Mouse (Mus musculus): ENCODE measurements at regions not wholly inside any gene's neighbourhood (a gene's known extent, or its start where the extent isn't known, plus 50 kb on each side); places are given as distances from the start of the nearest gene placed in this dataset.

- Histone ChIP-seq H3K36me3 (replicated peaks; ENCODE audit: control insufficient read depth, insufficient read depth, low read length) (no peaks in the 10 kb centered on the region), H3K4me2 (ENCODE audit: low read depth, low read length) (no peak overlapping the region), H3K27ac (ENCODE audit: low read depth) (no peak overlapping the region), H3K4me1 (ENCODE audit: control insufficient read depth, insufficient read depth) (peaks cover 9% of the 10 kb centered on the region; the same call in 1 of the 2 replicates), H3K9ac (replicated peaks; ENCODE audit: low read depth, low read length) (no peak overlapping the region), H3K27me3 (ENCODE audit: control insufficient read depth, insufficient read depth, low read length) (no peaks in the 10 kb centered on the region), H3K4me3 (ENCODE audit: low read depth, low read length) (no peak overlapping the region), H3K9me3 (replicated peaks; ENCODE audit: control insufficient read depth, low read length) (no peaks in the 10 kb centered on the region)
- TF ChIP-seq CTCF (IDR thresholded peaks at IDR 0.05; ENCODE audit: low read depth), result no peak
- TF ChIP-seq EP300 (IDR thresholded peaks at IDR 0.05; ENCODE audit: low read depth), result no peak
- ATAC-seq (ENCODE audit: insufficient read depth, low read depth), result no peak
- no peak for DNase-seq (ENCODE audit: low spot score)
- 54% methylated on average over 5 of the region's 5 CpGs for WGBS
Measured at GRCm38 (mm10) chr2:50816364-50816763, 332.5 kb downstream of the Rnd3 start.

GRCm38 (mm10) chr2:50815541-50815940 is 333.4 kb downstream of the Rnd3 start:
- Histone ChIP-seq H3K27ac (ENCODE audit: low read depth) (no peak overlapping the region), H3K4me1 (ENCODE audit: control insufficient read depth, insufficient read depth) (peaks cover 9% of the 10 kb centered on the region; the same call in 1 of the 2 replicates), H3K4me3 (ENCODE audit: low read depth, low read length) (no peak overlapping the region), H3K9ac (replicated peaks; ENCODE audit: low read depth, low read length) (no peak overlapping the region), H3K4me2 (ENCODE audit: low read depth, low read length) (no peak overlapping the region), H3K36me3 (replicated peaks; ENCODE audit: control insufficient read depth, insufficient read depth, low read length) (no peaks in the 10 kb centered on the region), H3K9me3 (replicated peaks; ENCODE audit: control insufficient read depth, low read length) (no peaks in the 10 kb centered on the region), H3K27me3 (ENCODE audit: control insufficient read depth, insufficient read depth, low read length) (no peaks in the 10 kb centered on the region)
- DNase-seq (ENCODE audit: low spot score) (no peak), ATAC-seq (ENCODE audit: insufficient read depth, low read depth) (no peak)
- TF ChIP-seq CTCF (IDR thresholded peaks at IDR 0.05; ENCODE audit: low read depth) (no peak), EP300 (IDR thresholded peaks at IDR 0.05; ENCODE audit: low read depth) (no peak)
- WGBS, result 23% methylated on average over 3 of the region's 3 CpGs

DNA sequence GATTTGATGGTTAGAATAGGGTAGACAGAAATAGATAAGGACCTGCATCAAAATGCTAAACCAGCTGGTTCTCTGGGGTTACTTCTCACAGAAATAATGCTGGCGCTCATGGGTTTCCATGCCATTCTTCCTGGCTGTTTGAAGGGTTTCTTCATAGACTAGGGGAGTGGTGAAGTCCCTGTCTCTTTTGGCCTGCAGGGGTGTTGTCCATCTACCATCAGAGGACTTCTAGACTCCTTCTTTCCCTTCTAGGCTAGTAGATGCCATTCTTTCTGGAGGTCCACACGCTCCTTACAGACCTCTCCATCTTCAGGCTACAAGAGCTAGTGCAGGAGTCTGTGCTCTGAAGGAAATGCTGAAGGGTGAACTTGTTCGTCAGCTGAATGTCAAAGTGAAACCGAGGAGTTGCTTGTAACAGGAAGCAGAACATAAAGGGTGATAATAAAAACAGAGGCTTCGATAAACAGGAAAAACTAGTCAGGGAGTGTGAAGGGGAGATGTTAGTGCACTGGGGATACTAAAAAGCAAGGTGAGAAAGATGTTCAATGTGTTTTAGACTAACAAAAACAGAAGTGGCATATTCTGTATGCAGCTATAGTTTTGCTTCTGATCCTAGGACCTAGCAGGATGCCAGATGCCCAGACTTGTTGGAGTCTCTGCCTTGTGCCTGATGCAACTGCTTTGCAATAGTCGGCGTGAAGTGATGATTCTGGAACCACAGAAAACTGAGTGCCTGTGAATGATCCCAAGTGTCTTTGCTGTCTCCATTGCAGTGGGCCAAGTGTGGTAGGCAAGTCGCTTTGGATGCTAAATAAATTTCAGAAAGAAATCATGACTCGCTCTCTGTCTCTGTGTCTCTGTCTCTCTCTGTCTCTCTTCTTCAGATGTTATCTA is 335.1 kb downstream of the Rnd3 start:
- ATAC-seq (ENCODE audit: insufficient read depth, low read depth) (no peak), DNase-seq (ENCODE audit: low spot score) (no peak)
- H3K4me2 ChIP-seq (ENCODE audit: low read depth, low read length), result no peak overlapping the region
- no peaks in the 10 kb centered on the region for H3K27me3 ChIP-seq (ENCODE audit: control insufficient read depth, insufficient read depth, low read length)
- TF ChIP-seq CTCF (IDR thresholded peaks at IDR 0.05; ENCODE audit: low read depth), result no peak
- TF ChIP-seq EP300 (IDR thresholded peaks at IDR 0.05; ENCODE audit: low read depth), result no peak
- H3K9ac ChIP-seq (replicated peaks; ENCODE audit: low read depth, low read length), result no peak overlapping the region
- H3K9me3 ChIP-seq (replicated peaks; ENCODE audit: control insufficient read depth, low read length), result no peaks in the 10 kb centered on the region
- no peak overlapping the region for H3K27ac ChIP-seq (ENCODE audit: low read depth)
- 70% methylated on average over 9 of the region's 9 CpGs for WGBS
- peaks cover 9% of the 10 kb centered on the region; the same call in 1 of the 2 replicates for H3K4me1 ChIP-seq (ENCODE audit: control insufficient read depth, insufficient read depth)
- no peaks in the 10 kb centered on the region for H3K36me3 ChIP-seq (replicated peaks; ENCODE audit: control insufficient read depth, insufficient read depth, low read length)
- H3K4me3 ChIP-seq (ENCODE audit: low read depth, low read length), result no peak overlapping the region

- Histone ChIP-seq H3K4me3 (ENCODE audit: low read depth, low read length) (no peak overlapping the region), H3K4me2 (ENCODE audit: low read depth, low read length) (no peak overlapping the region), H3K27ac (ENCODE audit: low read depth) (no peak overlapping the region), H3K36me3 (replicated peaks; ENCODE audit: control insufficient read depth, insufficient read depth, low read length) (no peaks in the 10 kb centered on the region), H3K4me1 (ENCODE audit: control insufficient read depth, insufficient read depth) (peaks cover 9% of the 10 kb centered on the region; the same call in 1 of the 2 replicates), H3K9ac (replicated peaks; ENCODE audit: low read depth, low read length) (no peak overlapping the region), H3K27me3 (ENCODE audit: control insufficient read depth, insufficient read depth, low read length) (no peaks in the 10 kb centered on the region), H3K9me3 (replicated peaks; ENCODE audit: control insufficient read depth, low read length) (no peaks in the 10 kb centered on the region)
- ATAC-seq (ENCODE audit: insufficient read depth, low read depth) (no peak), DNase-seq (ENCODE audit: low spot score) (no peak)
- 39% methylated on average over 4 of the region's 4 CpGs for WGBS
- TF ChIP-seq EP300 (IDR thresholded peaks at IDR 0.05; ENCODE audit: low read depth) (no peak), CTCF (IDR thresholded peaks at IDR 0.05; ENCODE audit: low read depth) (no peak)
Measured at GRCm38 (mm10) chr2:50812296-50812695, 336.6 kb downstream of the Rnd3 start.

- no peak overlapping the region for H3K4me3 ChIP-seq (ENCODE audit: low read depth, low read length)
- no peak for ATAC-seq (ENCODE audit: insufficient read depth, low read depth)
Measured at GRCm38 (mm10) chr2:50810336-50811066, 338.4 kb downstream of the Rnd3 start.

More at GRCm38 (mm10) chr2:50810336-50811066, 338.4 kb downstream of the Rnd3 start:
- 20% methylated on average over 5 of the region's 5 CpGs for WGBS
- no peak overlapping the region for H3K27ac ChIP-seq (ENCODE audit: low read depth)
- H3K9me3 ChIP-seq (replicated peaks; ENCODE audit: control insufficient read depth, low read length), result no peaks in the 10 kb centered on the region
- H3K4me2 ChIP-seq (ENCODE audit: low read depth, low read length), result no peak overlapping the region
- 0 out of 2 replicates have a peak, but pooled peaks cover 6% of the 10 kb centered on the region for H3K4me1 ChIP-seq (ENCODE audit: control insufficient read depth, insufficient read depth)
- TF ChIP-seq EP300 (IDR thresholded peaks at IDR 0.05; ENCODE audit: low read depth), result no peak
- no peak for TF ChIP-seq CTCF (IDR thresholded peaks at IDR 0.05; ENCODE audit: low read depth)
- no peaks in the 10 kb centered on the region for H3K36me3 ChIP-seq (replicated peaks; ENCODE audit: control insufficient read depth, insufficient read depth, low read length)
- no peaks in the 10 kb centered on the region for H3K27me3 ChIP-seq (ENCODE audit: control insufficient read depth, insufficient read depth, low read length)
- DNase-seq (ENCODE audit: low spot score), result no peak
- H3K9ac ChIP-seq (replicated peaks; ENCODE audit: low read depth, low read length), result no peak overlapping the region
